Mouse (Mus musculus) liver, embryonic 11.5 days (tissue): ENCODE results near the gene Ccdc113. TPM values are rescaled to one million over a fixed set of nuclear protein-coding genes. Genes with fewer than 3 reads are reported as not detected.
"Not testable (repeated sequence)": the region's sequence is repeated elsewhere in the genome, so short reads cannot be mapped to it uniquely, and the experiment has no call there.

Experiments
- ATAC-seq: fragments of 200-750 bp; cut with Nextera tagmentation; replicated peaks from 2 replicates; pipeline ENCODE4 v1.8.0; 2017; ENCODE audit warnings: moderate number of reproducible peaks, mild to moderate bottlenecking, moderate TSS enrichment, moderate library complexity; ENCODE audit not compliant: low FRiP score
- DNase-seq: peaks from one replicate; pipeline ENCODE4 v3.0.0-alpha.2; 2017; ENCODE audit warnings: low spot score
- H3K27ac ChIP-seq: fragments of 300-500 bp; sonication (generic); 2 replicates; pipeline ENCODE4 v1.5.1; 2014; ENCODE audit warnings: mild to moderate bottlenecking, low read depth, low read length, control low read depth
- H3K27me3 ChIP-seq: fragments of 300-500 bp; sonication (generic); replicated peaks from 2 replicates; pipeline ENCODE4 v1.6.1; 2014; ENCODE audit warnings: low read length, mixed read lengths; ENCODE audit not compliant: control insufficient read depth, insufficient read depth
- H3K36me3 ChIP-seq: fragments of 300-500 bp; sonication (generic); 2 replicates; pipeline ENCODE4 v1.6.1; 2014; ENCODE audit warnings: mild to moderate bottlenecking, low read length, moderate library complexity, mixed read lengths; ENCODE audit not compliant: control insufficient read depth, insufficient read depth
- H3K4me1 ChIP-seq: fragments of 300-500 bp; sonication (generic); replicated peaks from 2 replicates; pipeline ENCODE4 v1.6.1; 2014; ENCODE audit warnings: low read length, mixed read lengths; ENCODE audit not compliant: control insufficient read depth, insufficient read depth
- H3K4me2 ChIP-seq: fragments of 300-500 bp; sonication (generic); 2 replicates; pipeline ENCODE4 v1.6.1; 2014; ENCODE audit warnings: mild to moderate bottlenecking, control low read depth, moderate library complexity
- H3K4me3 ChIP-seq: fragments of 300-500 bp; sonication (generic); 2 replicates; pipeline ENCODE4 v1.5.1; 2014; ENCODE audit warnings: low read depth, low read length, control low read depth
- H3K9ac ChIP-seq: fragments of 300-500 bp; sonication (generic); 2 replicates; pipeline ENCODE4 v1.6.1; 2014; ENCODE audit warnings: low read depth, low read length, control low read depth
- H3K9me3 ChIP-seq: fragments of 300-500 bp; sonication (generic); 2 replicates; pipeline ENCODE4 v1.6.1; 2016; ENCODE audit warnings: low read length, inconsistent platforms, mixed read lengths; ENCODE audit not compliant: control insufficient read depth
- WGBS: fragments of 180-500 bp; shearing (Covaris S2); extraction: QIAGEN DNeasy Blood & Tissue Kit; methylation state at CpG from one replicate; pipeline ENCODE4 v1.1.7; 2014; 5-methylcytosine and 5-hydroxymethylcytosine counted together
- polyA plus RNA-seq: library from polyadenylated mRNA; unstranded; fragments of >200 nt; fragmentation: Nextera tagmentation; extraction: Ambion mirVana; gene quantifications from 2 replicates; pipeline ENCODE4 v1.2.1, GENCODE M21; 2014

Gene Ccdc113
- polyA plus RNA-seq, 1 experiment from 2014 or later: not detected

DNA sequence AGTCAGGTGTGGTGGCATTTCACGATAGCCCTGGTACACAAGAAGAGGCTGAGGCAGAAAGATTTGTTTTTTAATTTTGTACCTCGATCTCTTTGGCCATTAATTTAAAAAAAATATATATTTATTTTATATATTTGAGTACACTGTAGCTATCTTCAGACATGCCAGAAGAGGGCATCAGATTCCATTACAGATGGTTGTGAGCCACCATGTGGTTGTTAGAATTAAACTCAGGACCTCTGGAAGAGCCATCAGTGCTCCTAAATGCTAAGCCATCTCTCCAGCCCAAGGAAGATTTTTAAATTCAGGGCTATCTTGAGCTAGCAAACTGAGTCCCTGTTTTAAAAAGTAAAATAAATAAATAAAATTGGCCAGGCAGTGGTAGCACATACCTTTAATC, 68.3 kb downstream of the Ccdc113 start:
- H3K9ac ChIP-seq: no peak overlapping the region
- no peaks in the 10 kb centered on the region for H3K36me3 ChIP-seq
- no peak overlapping the region for H3K4me3 ChIP-seq
- ATAC-seq: no peak
- peaks cover 3% of the 10 kb centered on the region; the same call in 1 of the 2 replicates for H3K27me3 ChIP-seq
- no peak overlapping the region for H3K4me2 ChIP-seq
- no peaks in the 10 kb centered on the region for H3K9me3 ChIP-seq
- H3K27ac ChIP-seq: no peak overlapping the region
- 57% methylated on average over 2 of the region's 2 CpGs for WGBS
- H3K4me1 ChIP-seq: no peaks in the 10 kb centered on the region
- DNase-seq: no peak

- not testable (repeated sequence) for H3K36me3 ChIP-seq, ATAC-seq, H3K27me3 ChIP-seq, H3K4me2 ChIP-seq, DNase-seq, H3K4me3 ChIP-seq, H3K9me3 ChIP-seq, H3K9ac ChIP-seq, H3K27ac ChIP-seq, H3K4me1 ChIP-seq
- WGBS: 18% methylated on average over 4 of the region's 5 CpGs
Observed at GRCm38 (mm10) chr8:95606509-95606908, 72.6 kb downstream of the Ccdc113 start.

DNA sequence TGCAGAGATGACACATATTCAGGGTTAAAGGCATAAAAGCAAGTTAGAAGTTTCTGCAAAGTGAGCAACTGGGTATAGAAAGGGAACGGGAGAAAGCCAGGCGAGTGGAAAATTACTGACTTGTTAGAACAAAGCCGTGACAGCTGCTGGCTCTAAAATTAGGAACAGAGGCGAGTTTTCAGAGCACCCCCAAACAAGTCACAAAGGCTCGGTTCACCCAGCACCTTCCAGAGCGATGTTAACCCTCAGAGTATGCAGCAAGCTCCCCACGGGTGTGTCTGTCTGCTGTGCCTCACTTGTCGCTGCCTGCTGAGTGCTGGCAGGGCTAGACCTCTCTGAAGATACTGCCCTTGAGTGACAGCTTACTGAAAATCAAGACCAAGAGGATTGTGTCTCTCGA, 73.3 kb downstream of the Ccdc113 start:
- no peaks in the 10 kb centered on the region for H3K9me3 ChIP-seq
- no peaks in the 10 kb centered on the region for H3K4me1 ChIP-seq
- no peak overlapping the region for H3K9ac ChIP-seq
- H3K4me2 ChIP-seq: no peak overlapping the region
- 65% methylated on average over 9 of the region's 9 CpGs for WGBS
- H3K36me3 ChIP-seq: no peaks in the 10 kb centered on the region
- H3K4me3 ChIP-seq: no peak overlapping the region
- DNase-seq (no peak), ATAC-seq (no peak)
- H3K27ac ChIP-seq: no peak overlapping the region
- H3K27me3 ChIP-seq: peaks cover 3% of the 10 kb centered on the region; the same call in 1 of the 2 replicates

Other genes with a start within 250 kb of the Ccdc113 start
- 0.36 TPM in 1 of 2 replicates, not detected in the other for gene Cngb1, start 227.5 kb upstream of the Ccdc113 start, polyA plus RNA-seq
- gene Tepp, start 223.5 kb upstream of the Ccdc113 start, polyA plus RNA-seq: not detected in 2 replicates
- gene Zfp319, start 202.1 kb upstream of the Ccdc113 start, polyA plus RNA-seq: 3.3 and 3.4 TPM in 2 replicates
- 23.5 and 25.3 TPM in 2 replicates for gene Usb1, start 201.8 kb upstream of the Ccdc113 start, polyA plus RNA-seq
- gene Mmp15, start 181.8 kb upstream of the Ccdc113 start, polyA plus RNA-seq: 4.4 and 5.4 TPM in 2 replicates
- gene Cfap20, start 99.2 kb upstream of the Ccdc113 start, polyA plus RNA-seq: 78.7 and 82.2 TPM in 2 replicates
- gene Csnk2a2, start 44.0 kb upstream of the Ccdc113 start, polyA plus RNA-seq: 13.0 and 15.4 TPM in 2 replicates
- not detected in 2 replicates for gene Prss54, start 42.3 kb downstream of the Ccdc113 start, polyA plus RNA-seq
- gene Gins3, start 99.4 kb downstream of the Ccdc113 start, polyA plus RNA-seq: 19.6 and 21.8 TPM in 2 replicates
- 3.8 and 4.7 TPM in 2 replicates for gene Ndrg4, start 142.9 kb downstream of the Ccdc113 start, polyA plus RNA-seq
- gene Setd6, start 181.8 kb downstream of the Ccdc113 start, polyA plus RNA-seq: 34.1 and 36.0 TPM in 2 replicates